Mouse (Mus musculus): Measurements from ENCODE around the gene Ftsj1. TPM values are rescaled to one million over a fixed set of nuclear protein-coding genes. Genes with fewer than 3 reads are reported as not detected.
A peak's percentile ranks its signal among the peaks of the same experiment; 100 is the strongest.

Ftsj1 gene
- polyA plus RNA-seq, 1 experiment = 22.6 TPM

DNA sequence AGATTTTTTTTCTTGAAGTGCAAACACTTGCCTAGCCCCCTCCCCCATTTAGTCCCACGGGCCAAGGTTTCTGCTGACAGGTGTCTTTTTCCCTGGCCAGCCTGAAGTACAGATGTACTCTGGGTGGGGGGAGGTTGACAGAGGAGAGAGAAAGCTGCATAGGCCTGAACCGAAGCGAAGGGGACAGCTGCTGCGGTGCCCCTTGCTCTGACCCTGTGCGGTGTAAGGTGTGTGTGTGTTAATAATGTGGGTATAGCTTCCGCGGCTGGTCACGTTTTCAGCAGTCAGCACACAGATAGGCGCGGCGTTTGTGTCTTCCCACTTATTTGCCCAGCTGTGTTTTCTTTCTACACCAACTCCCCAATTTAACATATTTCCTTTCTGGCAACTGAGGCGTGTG lies 7.3 kb upstream of the Ftsj1 start:
- TF ChIP-seq POLR2A (IDR thresholded peaks at IDR 0.05; ENCODE audit: borderline replicate concordance, control insufficient read depth, low read depth, low read length) (no peak), CTCF (IDR thresholded peaks at IDR 0.05; ENCODE audit: control insufficient read depth, insufficient read depth, low read length) (no peak)
- 82% methylated on average over 12 of the region's 12 CpGs for WGBS
- Histone ChIP-seq H3K4me1 (ENCODE audit: control insufficient read depth, insufficient read depth, low read length) (no peaks in the 10 kb centered on the region; the same call in 1 of the 2 replicates), H3K27ac (ENCODE audit: control insufficient read depth, insufficient read depth, low read depth, low read length, poor library complexity) (no peak overlapping the region), H3K4me3 (replicated peaks; ENCODE audit: control insufficient read depth, low read depth, low read length) (no peak overlapping the region)

DNA sequence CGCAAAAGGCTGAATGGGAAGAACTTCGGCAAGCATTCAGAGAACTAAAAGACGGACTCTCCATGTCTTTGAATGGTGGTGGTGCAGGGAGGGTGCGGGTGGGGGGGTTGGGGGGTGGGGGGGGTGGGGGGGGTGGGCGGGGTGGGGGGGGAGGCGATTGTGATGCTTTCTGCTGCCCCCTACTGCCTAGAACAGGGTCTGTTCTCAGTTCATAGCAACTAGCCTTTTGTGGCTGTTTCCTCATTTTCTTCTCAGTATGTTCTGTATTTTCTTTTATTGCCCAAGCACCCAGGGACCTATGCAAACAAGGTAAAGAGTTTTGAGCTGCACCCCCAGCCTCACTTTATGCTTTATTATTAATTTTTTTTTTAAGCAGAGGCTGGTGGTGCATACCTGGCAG lies 3.6 kb upstream of the Ftsj1 start:
- TF ChIP-seq POLR2A (IDR thresholded peaks at IDR 0.05; ENCODE audit: borderline replicate concordance, control insufficient read depth, low read depth, low read length) (no peak), CTCF (IDR thresholded peaks at IDR 0.05; ENCODE audit: control insufficient read depth, insufficient read depth, low read length) (no peak)
- no peak overlapping the region for H3K4me3 ChIP-seq (replicated peaks; ENCODE audit: control insufficient read depth, low read depth, low read length)
- H3K4me1 ChIP-seq (ENCODE audit: control insufficient read depth, insufficient read depth, low read length) = no peaks in the 10 kb centered on the region; the same call in 1 of the 2 replicates
- 33% methylated on average over 3 of the region's 6 CpGs for WGBS
- H3K27ac ChIP-seq (ENCODE audit: control insufficient read depth, insufficient read depth, low read depth, low read length, poor library complexity) = no peak overlapping the region

DNA sequence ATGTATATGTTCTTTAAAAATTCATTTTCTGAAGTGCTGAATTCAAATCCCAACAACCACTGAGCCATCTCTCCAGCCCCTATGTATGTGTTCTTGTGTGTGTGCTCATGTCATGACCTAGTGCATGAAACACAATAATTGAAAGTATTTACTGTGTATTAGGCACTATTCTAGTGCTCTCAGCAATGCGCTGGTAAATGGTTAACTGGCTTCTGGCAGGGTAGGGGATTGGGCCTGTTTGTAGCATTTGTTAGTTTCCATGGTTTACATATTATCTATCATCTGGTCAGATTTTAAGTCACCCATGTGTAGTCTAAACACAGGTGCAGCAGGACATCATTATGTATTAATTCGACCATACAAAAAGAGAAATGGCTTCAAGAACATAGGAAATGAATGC lies 1.5 kb upstream of the Ftsj1 start:
- no peaks in the 10 kb centered on the region; the same call in 1 of the 2 replicates for H3K4me1 ChIP-seq (ENCODE audit: control insufficient read depth, insufficient read depth, low read length)
- H3K4me3 ChIP-seq (replicated peaks; ENCODE audit: control insufficient read depth, low read depth, low read length) = no peak overlapping the region
- H3K27ac ChIP-seq (ENCODE audit: control insufficient read depth, insufficient read depth, low read depth, low read length, poor library complexity) = no peak overlapping the region
- TF ChIP-seq CTCF (IDR thresholded peaks at IDR 0.05; ENCODE audit: control insufficient read depth, insufficient read depth, low read length) = no peak
- WGBS = 86% methylated on average over 2 of the region's 2 CpGs

DNA sequence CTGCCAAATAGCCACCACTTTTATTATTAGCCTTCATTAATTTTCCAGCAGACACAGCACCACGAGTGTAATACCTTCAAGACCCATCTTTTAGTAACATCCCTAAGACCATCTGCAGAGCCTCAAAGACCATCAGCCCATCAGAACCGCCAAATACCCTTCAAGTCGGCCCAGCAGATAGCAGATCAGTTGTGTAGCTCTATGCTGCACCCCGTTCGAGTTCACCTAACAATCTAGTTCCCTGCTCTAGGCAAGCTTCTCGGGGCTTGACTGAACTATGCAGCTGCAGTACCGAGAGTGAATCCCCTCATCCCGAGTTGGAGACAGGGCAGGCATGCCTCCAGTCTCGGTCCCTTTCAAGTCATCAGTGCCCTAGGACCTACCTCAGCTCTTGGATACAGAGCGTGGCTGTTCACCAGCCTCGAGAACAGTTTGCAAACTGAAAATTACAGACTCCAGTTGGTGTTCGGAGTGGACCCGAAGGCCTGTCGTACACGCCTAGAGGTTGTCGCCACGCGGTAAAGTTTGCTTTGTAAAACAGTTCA lies 345 bp downstream of the Ftsj1 start:
- Histone ChIP-seq H3K27ac (ENCODE audit: control insufficient read depth, insufficient read depth, low read depth, low read length, poor library complexity) (peak overlapping the region; percentile 62), H3K4me3 (replicated peaks; ENCODE audit: control insufficient read depth, low read depth, low read length) (peak overlapping the region; percentile 95), H3K4me1 (ENCODE audit: control insufficient read depth, insufficient read depth, low read length) (no peaks in the 10 kb centered on the region; the same call in 1 of the 2 replicates)
- no peak for TF ChIP-seq POLR2A (IDR thresholded peaks at IDR 0.05; ENCODE audit: borderline replicate concordance, control insufficient read depth, low read depth, low read length)
- TF ChIP-seq CTCF (IDR thresholded peaks at IDR 0.05; ENCODE audit: control insufficient read depth, insufficient read depth, low read length) = no peak
- 9% methylated on average over 18 of the region's 18 CpGs for WGBS

DNA sequence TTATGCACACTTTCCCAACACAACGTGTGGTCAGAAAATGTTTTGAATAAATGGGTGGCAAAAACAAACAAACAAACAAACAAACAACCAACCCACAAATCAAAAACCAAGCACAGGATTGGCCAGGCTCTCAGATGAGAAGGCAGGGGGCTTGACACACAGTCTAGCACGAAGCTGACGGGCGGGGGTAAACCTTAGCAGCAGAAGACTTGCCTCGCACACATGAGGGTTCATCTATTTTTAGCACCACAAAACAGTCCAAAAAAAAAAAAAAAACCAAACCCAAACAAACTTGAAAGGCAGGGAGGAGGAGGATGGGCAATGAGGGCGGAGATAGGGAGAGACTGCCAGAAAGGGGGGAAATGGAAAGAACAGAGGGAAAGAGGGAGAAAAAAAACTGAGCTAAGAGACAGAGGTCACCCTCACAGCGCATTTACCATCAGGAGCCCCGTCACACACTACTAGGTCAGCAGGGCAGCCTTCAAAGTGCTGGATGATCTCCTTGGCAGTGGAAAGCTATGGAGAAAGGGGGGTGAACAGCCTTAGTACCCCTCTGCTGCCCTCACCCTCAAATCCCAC lies 3.6 kb downstream of the Ftsj1 start:
- Histone ChIP-seq H3K4me3 (replicated peaks; ENCODE audit: control insufficient read depth, low read depth, low read length) (no peak overlapping the region), H3K27ac (ENCODE audit: control insufficient read depth, insufficient read depth, low read depth, low read length, poor library complexity) (no peak overlapping the region), H3K4me1 (ENCODE audit: control insufficient read depth, insufficient read depth, low read length) (no peaks in the 10 kb centered on the region; the same call in 1 of the 2 replicates)
- TF ChIP-seq CTCF (IDR thresholded peaks at IDR 0.05; ENCODE audit: control insufficient read depth, insufficient read depth, low read length) (no peak), POLR2A (IDR thresholded peaks at IDR 0.05; ENCODE audit: borderline replicate concordance, control insufficient read depth, low read depth, low read length) (no peak)
- WGBS = 82% methylated on average over 8 of the region's 8 CpGs

DNA sequence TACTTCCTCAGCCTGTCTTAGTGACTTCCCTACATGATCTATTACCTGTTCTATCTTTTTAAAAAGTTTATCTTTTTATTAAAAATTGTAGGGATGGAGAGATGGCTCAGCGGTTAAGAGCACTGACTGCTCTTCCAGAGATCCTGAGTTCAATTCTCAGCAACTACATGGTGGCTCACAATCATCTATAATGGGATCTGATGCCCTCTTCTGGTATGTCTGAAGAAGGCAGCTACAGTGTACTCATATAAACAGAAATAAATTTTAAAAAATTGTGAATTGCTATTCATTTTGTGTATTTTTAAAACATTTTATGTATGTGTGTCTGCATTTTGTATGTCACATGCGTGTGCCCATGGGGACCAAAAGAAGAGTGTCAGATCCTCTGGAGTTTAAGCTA lies 4.5 kb downstream of the Ftsj1 start:
- no peak overlapping the region for H3K27ac ChIP-seq (ENCODE audit: control insufficient read depth, insufficient read depth, low read depth, low read length, poor library complexity)
- H3K4me1 ChIP-seq (ENCODE audit: control insufficient read depth, insufficient read depth, low read length) = no peaks in the 10 kb centered on the region
- 92% methylated on average over 2 of the region's 2 CpGs for WGBS
- no peak overlapping the region for H3K4me3 ChIP-seq (replicated peaks; ENCODE audit: control insufficient read depth, low read depth, low read length)
- TF ChIP-seq CTCF (IDR thresholded peaks at IDR 0.05; ENCODE audit: control insufficient read depth, insufficient read depth, low read length) (no peak), POLR2A (IDR thresholded peaks at IDR 0.05; ENCODE audit: borderline replicate concordance, control insufficient read depth, low read depth, low read length) (no peak)

DNA sequence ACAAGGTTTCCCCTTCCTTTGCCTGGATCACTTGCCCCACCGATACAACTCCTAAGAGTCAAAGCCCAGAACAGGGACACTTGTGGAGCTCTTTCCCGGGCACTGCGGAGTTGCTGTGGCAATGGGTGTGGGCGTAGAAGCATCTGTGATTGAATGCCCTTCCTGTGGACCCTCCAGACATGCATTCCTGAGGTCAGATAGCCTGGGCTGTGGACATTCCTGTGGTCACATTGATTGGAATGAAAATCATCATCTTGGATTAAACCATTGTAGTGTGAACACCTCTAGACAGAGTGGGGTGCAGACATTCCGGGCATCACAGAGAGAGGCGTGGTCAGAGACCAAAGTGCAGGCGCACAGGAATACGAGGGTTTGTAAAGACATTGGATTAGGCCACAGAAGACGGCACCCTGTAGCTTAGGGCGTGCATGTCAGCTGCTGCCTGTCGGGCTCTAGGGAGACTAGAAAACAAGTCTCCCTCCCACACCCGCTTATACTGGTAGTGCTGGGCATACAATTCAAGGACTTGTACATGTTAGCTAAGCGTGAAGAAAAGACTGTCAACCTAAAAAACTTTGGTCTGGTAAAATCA lies 13.3 kb downstream of the Ftsj1 start:
- no peak overlapping the region for H3K4me3 ChIP-seq (replicated peaks; ENCODE audit: control insufficient read depth, low read depth, low read length)
- 90% methylated on average over 13 of the region's 13 CpGs for WGBS
- no peaks in the 10 kb centered on the region for H3K4me1 ChIP-seq (ENCODE audit: control insufficient read depth, insufficient read depth, low read length)
- TF ChIP-seq POLR2A (IDR thresholded peaks at IDR 0.05; ENCODE audit: borderline replicate concordance, control insufficient read depth, low read depth, low read length) (no peak), CTCF (IDR thresholded peaks at IDR 0.05; ENCODE audit: control insufficient read depth, insufficient read depth, low read length) (no peak)
- no peak overlapping the region for H3K27ac ChIP-seq (ENCODE audit: control insufficient read depth, insufficient read depth, low read depth, low read length, poor library complexity)

DNA sequence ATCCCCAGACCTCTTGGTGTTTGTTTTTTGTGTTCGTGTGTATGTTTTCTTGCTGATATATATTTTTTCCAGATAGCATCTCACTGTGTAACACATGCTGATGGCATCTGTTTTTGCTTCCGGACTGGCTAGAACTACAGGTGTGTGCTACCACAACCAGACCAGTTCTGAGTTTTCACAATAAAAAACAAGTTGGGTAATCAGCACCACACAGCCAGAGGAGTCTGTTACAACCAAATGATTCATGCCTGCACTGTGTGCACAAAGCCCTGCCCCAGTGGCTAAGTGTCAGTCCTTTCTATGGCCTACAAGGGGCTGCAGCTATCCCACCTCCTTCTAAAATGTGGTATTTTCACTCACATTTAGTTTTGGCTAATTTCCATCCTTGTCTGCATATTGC lies 15.5 kb downstream of the Ftsj1 start:
- no peak overlapping the region for H3K27ac ChIP-seq (ENCODE audit: control insufficient read depth, insufficient read depth, low read depth, low read length, poor library complexity)
- 62% methylated on average over 2 of the region's 2 CpGs for WGBS
- H3K4me3 ChIP-seq (replicated peaks; ENCODE audit: control insufficient read depth, low read depth, low read length) = no peak overlapping the region
- no peak for TF ChIP-seq CTCF (IDR thresholded peaks at IDR 0.05; ENCODE audit: control insufficient read depth, insufficient read depth, low read length)
- TF ChIP-seq POLR2A (IDR thresholded peaks at IDR 0.05; ENCODE audit: borderline replicate concordance, control insufficient read depth, low read depth, low read length) = no peak
- H3K4me1 ChIP-seq (ENCODE audit: control insufficient read depth, insufficient read depth, low read length) = no peaks in the 10 kb centered on the region
